Mouse (Mus musculus): Measurements from ENCODE around the gene Zdhhc6.

- TF ChIP-seq POLR2A (IDR thresholded peaks at IDR 0.05; ENCODE audit: low read depth, low read length) (no peak), CTCF (conservative IDR thresholded peaks at IDR 0.05; ENCODE audit: insufficient read depth, insufficient read length, low read depth, low read length) (no peak)
Measured at GRCm38 (mm10) chr19:55350673-55351378, 35.0 kb upstream of the Zdhhc6 start.

Data from kidney, adult 2 months (tissue).